Mouse (Mus musculus): Measurements from ENCODE around the gene Pmpca. TPM values are rescaled to one million over a fixed set of nuclear protein-coding genes. Genes with fewer than 3 reads are reported as not detected.

Pmpca gene
- polyA plus RNA-seq, 1 experiment: 83.9 TPM

DNA sequence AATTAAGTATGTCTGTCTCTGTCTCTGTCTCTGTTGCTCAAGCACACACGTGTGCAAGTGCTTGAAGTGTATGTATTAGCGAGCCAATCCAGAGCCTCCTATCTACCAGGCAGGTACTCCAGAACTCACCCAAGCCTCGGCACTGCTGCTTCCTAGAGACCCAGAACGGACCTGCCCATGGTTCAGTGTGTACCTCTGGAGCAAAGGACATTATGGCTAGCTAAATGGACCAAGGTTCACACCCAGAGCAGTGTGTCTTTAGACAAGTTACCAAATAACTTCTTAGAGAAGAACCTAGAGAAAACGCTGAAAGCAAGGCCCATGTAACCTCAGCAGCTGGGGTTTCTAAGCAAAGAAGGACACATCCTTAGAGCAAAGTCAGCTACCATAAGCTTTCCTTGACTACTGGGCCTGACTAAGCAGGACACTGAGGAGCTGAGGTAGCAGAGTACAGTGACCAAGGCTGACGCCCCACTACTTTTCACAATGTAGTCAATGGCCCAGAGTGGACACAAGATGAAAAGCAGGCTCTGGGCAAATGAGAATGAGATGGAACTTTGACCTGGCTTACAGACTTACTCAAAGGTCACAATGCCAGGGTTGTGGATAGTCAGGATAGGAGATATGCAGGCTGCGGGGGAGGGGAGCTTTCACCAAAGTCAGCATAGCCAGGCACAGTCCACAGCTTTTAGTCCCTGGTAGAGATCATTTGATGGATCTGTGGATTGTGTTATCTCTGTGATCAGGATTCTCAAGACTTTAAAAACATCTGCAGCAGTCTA lies 45.8 kb downstream of the Pmpca start:
- peak overlapping the region; percentile 18 for H3K27ac ChIP-seq (replicated peaks; ENCODE audit: low read depth, low read length)
- 0 out of 2 replicates have a peak, but pooled peaks cover 5% of the 10 kb centered on the region for H3K4me1 ChIP-seq (ENCODE audit: control insufficient read depth, insufficient read depth, insufficient read length, low read length)
- no peak overlapping the region for H3K4me3 ChIP-seq (ENCODE audit: insufficient read depth, low read depth, low read length)

DNA sequence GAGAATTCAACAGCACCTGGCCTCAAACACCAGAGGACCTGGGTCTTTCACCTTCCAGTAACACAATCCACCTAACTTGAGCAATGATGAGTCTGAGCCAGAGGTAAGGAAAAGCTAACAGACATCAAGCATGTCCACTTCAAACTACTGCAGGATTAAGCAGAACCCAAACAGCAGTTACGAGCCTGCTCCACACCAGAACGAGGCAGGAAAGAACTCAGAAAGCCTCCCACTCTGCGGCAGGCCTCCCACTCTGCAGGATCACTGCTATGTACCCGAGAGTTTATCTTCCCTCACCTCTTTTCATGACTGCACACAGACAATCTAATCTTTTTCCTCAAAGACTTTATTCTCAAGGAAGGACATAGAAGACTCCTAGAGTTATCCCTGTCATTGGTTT lies 48.1 kb downstream of the Pmpca start:
- H3K4me1 ChIP-seq (ENCODE audit: control insufficient read depth, insufficient read depth, insufficient read length, low read length): 0 out of 2 replicates have a peak, but pooled peaks cover 5% of the 10 kb centered on the region
- no peak overlapping the region for H3K4me3 ChIP-seq (ENCODE audit: insufficient read depth, low read depth, low read length)
- H3K27ac ChIP-seq (replicated peaks; ENCODE audit: low read depth, low read length): no peak overlapping the region

DNA sequence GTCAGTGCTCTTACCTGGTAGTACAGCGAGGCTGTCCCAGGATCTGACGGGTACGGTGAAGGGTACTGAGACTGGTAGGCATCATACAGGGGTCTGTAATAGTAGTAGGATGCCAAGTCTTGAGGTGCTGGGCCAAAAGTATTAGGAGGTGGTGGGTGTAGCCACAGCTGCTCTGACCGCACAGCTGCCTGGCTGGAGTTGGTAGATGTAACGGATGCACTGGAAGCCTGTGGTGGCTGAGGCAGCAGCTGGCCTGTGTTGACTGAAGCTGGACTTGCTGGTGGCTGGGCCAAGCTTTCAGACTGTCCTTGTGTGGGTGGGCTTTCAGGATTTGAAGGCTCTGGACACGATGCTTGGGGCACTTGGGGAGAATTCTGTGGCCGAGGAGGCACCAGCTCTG lies 49.2 kb downstream of the Pmpca start:
- no peak overlapping the region for H3K27ac ChIP-seq (replicated peaks; ENCODE audit: low read depth, low read length)
- H3K4me1 ChIP-seq (ENCODE audit: control insufficient read depth, insufficient read depth, insufficient read length, low read length): 0 out of 2 replicates have a peak, but pooled peaks cover 5% of the 10 kb centered on the region
- H3K4me3 ChIP-seq (ENCODE audit: insufficient read depth, low read depth, low read length): no peak overlapping the region

DNA sequence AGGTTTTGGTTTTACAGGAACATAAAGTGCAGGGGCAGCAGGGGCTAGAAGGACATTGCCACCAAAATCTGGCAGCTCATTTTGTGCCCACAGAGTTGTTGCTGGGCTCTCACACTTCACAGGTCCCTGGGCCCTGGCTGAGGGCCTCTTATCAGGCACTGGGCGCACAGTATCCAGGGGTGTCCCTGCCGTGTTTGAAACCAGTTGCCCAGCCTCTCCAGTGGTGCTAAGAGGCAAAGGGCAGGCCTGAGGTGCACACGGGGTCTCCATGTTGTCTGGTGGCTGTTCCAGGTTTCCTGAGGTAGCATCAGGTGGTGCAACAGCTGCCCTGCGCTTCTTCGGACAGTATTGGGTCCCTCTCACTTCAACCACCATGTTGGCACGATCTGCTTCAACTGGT lies 50.5 kb downstream of the Pmpca start:
- Histone ChIP-seq H3K27ac (replicated peaks; ENCODE audit: low read depth, low read length) (no peak overlapping the region), H3K4me3 (ENCODE audit: insufficient read depth, low read depth, low read length) (no peak overlapping the region), H3K4me1 (ENCODE audit: control insufficient read depth, insufficient read depth, insufficient read length, low read length) (peaks cover 7% of the 10 kb centered on the region; the same call in 1 of the 2 replicates)

DNA sequence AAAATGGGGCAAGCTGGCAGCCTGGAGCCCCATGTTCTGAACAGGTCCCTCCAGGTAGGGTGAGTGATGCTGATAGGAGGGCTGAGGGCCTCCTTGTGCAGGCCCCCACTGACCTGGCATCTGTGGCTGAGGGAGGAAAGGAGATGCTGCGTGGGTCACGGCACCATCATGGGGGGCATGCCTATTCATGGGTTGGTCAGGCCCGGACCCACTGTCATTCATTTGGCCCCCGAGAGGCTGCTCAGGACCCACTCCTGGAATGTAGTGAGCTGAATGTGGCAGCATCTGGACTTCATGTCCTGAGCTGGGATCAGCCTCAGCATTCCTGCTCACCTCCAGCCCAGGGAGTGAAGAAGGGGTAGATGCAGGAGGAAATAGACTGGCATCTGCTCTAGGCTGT lies 52.1 kb downstream of the Pmpca start:
- Histone ChIP-seq H3K4me1 (ENCODE audit: control insufficient read depth, insufficient read depth, insufficient read length, low read length) (peaks cover 4% of the 10 kb centered on the region; the same call in 1 of the 2 replicates), H3K27ac (replicated peaks; ENCODE audit: low read depth, low read length) (no peak overlapping the region), H3K4me3 (ENCODE audit: insufficient read depth, low read depth, low read length) (no peak overlapping the region)

DNA sequence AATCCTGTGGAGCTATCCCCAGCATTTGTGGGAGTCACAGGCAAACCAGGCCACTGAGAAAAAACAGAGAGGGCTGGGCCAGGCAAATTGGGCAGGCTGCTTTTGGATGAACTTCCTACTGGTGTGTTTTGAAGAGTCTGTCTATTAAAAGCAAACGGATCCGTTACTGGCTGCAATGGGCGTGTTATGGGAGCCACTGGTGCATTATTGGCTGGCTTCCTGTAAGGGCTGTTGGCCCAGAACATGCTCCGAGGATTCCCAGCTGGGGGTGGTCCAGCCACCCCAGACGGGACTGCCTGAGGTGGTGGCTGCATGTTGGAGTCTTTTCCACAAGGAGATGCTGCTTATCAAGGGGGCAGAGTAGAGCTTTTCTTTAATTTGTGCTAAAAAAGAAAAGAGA lies 52.5 kb downstream of the Pmpca start:
- Histone ChIP-seq H3K4me1 (ENCODE audit: control insufficient read depth, insufficient read depth, insufficient read length, low read length) (peaks cover 6% of the 10 kb centered on the region), H3K27ac (replicated peaks; ENCODE audit: low read depth, low read length) (no peak overlapping the region), H3K4me3 (ENCODE audit: insufficient read depth, low read depth, low read length) (no peak overlapping the region)

DNA sequence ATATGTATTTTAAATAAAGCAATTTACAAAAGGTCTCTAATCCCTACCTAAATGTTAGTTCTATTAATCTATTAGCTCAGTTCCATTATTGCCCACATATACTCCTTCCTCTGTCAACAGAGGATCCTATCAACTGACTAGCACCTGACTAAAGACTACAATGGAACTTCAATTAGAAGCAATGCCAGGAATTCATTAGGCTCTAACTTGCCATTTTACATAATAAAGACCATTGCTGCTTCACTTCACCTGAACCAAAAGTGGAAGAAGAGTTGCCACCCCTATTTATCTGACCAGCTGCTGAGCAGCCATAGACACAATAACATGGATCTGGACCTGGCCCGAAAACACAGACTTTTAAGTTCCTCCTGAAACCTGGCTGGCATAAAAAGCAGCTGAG lies 53.7 kb downstream of the Pmpca start:
- H3K4me1 ChIP-seq (ENCODE audit: control insufficient read depth, insufficient read depth, insufficient read length, low read length): peaks cover 7% of the 10 kb centered on the region
- no peak overlapping the region for H3K4me3 ChIP-seq (ENCODE audit: insufficient read depth, low read depth, low read length)
- H3K27ac ChIP-seq (replicated peaks; ENCODE audit: low read depth, low read length): no peak overlapping the region

DNA sequence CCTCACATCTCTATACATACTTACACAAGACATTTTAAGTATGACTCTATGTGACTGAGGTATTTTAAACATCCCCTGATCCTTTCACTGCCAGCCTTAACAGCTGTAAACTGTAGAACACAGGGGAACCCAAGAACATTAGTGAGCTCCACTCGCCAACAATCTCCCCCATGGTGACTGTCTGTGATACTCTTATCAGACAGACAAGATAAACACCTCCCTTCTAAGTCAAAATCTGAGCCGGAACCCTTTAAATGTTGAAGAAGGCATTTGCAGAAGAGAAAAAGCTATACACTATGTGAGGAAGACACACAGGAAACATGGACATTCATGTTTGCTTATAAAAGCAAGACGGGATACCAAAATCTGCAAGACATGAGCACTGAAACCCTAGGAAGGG lies 54.7 kb downstream of the Pmpca start:
- Histone ChIP-seq H3K4me1 (ENCODE audit: control insufficient read depth, insufficient read depth, insufficient read length, low read length) (peaks cover 7% of the 10 kb centered on the region), H3K4me3 (ENCODE audit: insufficient read depth, low read depth, low read length) (peak overlapping the region; percentile 82), H3K27ac (replicated peaks; ENCODE audit: low read depth, low read length) (peak overlapping the region; percentile 80)

DNA sequence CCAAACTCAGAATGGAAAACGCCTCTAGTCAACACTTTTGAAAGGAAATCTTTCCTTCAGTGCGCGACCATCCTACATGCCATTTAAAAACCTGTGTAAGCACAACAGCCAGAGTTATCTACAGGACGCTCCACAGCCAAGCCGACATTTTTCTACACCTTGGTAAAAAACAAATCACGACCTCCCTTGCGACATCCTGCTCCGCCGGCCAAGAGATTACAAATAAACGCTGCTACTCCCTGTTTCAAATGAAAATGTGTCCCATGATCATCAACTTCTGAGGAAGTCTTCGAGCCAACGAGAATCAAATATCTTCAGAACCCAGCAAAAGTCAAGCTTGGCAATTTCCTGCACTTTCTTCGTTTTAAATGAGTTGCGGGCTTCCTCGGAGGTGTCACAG lies 55.2 kb downstream of the Pmpca start:
- Histone ChIP-seq H3K4me3 (ENCODE audit: insufficient read depth, low read depth, low read length) (peak overlapping the region; percentile 82), H3K27ac (replicated peaks; ENCODE audit: low read depth, low read length) (peak overlapping the region; percentile 80), H3K4me1 (ENCODE audit: control insufficient read depth, insufficient read depth, insufficient read length, low read length) (peaks cover 7% of the 10 kb centered on the region)

DNA sequence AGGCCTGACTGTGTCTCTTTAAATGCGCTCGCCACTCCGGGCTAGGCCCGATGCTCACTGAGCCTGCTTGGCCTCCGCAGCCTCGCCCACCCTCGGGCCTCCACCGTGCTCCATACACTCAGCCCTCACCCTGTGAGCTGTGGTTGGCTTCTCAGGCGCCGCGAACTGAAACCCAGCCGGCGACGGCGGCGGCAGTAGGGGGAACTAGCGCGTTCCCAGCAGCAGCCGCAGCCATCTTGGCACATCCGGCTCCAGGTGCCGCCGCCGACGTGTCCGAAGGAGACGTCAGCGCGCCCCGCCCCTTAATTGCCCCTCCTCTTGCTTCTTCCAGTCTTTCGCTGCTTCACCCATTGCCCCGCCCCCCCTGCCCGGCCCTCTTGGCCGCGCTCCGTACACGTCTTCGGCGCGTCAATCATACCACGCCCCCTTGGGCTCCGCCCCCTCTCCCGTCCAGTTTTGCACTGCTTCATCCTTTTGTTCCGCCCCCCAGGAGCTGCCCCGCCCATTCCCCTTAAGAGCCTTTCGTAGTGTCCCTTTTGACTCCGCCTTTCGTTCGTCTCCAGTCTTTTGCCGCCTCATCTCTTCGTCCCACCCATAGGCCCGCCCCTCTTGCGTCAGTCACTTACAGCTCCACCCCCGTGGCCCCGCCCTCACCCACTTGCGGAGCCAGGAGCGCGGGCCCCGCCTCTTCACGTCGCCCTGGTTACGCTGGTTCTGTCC lies 56.0 kb downstream of the Pmpca start, which contains the start of gene Sec16a:
Sec16a (minus strand) TSS at position 271 of the 720 bp plus-strand sequence.
- Histone ChIP-seq H3K4me3 (ENCODE audit: insufficient read depth, low read depth, low read length) (peak within 1 kb of the TSS; percentile 82), H3K4me1 (ENCODE audit: control insufficient read depth, insufficient read depth, insufficient read length, low read length) (peaks cover 7% of the 10 kb centered on the region), H3K27ac (replicated peaks; ENCODE audit: low read depth, low read length) (peak within 1 kb of the TSS; percentile 80)

DNA sequence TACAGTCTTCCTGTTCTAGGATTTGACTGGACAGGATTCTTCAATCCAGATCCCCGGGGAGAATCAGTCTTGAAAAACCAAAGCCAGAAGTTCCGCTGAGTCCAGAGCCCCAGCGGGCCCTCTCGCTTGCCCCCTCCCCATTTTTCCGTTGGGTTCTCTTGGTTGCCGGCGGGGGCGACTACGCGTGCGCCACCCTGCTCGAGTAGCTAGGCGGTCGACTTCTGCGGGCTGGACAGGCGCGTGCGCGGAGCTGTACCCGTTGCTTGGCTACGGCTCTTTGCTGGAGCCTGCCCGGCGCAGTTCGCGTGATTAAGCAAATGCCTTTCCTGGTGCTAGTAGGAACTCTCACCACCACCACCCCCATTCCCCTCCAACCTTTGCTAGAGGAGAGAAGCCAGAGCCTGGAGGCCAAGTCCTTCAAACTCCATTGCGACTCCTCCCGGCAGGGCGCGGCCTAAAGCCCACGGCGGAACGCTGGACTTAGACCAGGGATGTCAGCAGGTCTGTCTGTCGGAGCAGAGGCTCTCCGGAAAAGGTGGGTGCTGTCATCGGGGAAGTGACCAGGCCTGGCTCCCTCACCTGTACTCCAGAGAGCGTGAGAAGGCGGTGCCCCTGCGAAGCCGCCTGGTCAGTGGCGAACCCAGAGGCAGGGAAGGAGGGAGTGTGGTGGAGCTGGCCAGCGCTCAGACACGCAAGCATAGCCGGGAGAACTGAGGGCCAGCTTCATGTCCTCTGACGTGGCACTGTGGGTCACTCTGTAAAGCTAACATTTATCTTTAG lies 56.7 kb downstream of the Pmpca start:
- Histone ChIP-seq H3K27ac (replicated peaks; ENCODE audit: low read depth, low read length) (peak overlapping the region; percentile 71), H3K4me1 (ENCODE audit: control insufficient read depth, insufficient read depth, insufficient read length, low read length) (peaks cover 7% of the 10 kb centered on the region), H3K4me3 (ENCODE audit: insufficient read depth, low read depth, low read length) (peak overlapping the region; percentile 81)

DNA sequence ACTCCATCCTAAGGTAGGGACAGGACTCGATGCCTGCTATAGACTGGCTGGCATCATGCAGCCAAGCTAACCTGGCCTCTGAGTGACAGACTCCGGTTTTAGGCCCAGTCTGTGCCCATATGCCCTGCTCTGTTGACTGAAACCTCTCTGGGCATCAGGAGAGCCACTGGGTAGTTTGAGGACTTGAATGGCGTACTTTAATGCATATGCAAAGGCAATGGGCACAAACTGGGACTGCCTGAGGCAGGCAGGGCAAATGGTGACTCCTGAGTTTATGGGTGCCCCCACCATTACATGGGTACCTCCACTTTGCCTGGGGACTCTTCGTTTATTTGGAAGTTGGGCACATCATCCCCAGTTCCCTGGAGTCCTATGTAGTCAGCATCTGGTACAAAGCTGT lies 57.5 kb downstream of the Pmpca start:
- Histone ChIP-seq H3K4me1 (ENCODE audit: control insufficient read depth, insufficient read depth, insufficient read length, low read length) (peaks cover 7% of the 10 kb centered on the region), H3K27ac (replicated peaks; ENCODE audit: low read depth, low read length) (0 out of 2 replicates have a peak overlapping the region, but pooled peaks have one; percentile 22), H3K4me3 (ENCODE audit: insufficient read depth, low read depth, low read length) (peak overlapping the region; percentile 81; the same call in 1 of the 2 replicates)
